Mouse (Mus musculus): Measurements from ENCODE around the gene Ppm1n.

DNA sequence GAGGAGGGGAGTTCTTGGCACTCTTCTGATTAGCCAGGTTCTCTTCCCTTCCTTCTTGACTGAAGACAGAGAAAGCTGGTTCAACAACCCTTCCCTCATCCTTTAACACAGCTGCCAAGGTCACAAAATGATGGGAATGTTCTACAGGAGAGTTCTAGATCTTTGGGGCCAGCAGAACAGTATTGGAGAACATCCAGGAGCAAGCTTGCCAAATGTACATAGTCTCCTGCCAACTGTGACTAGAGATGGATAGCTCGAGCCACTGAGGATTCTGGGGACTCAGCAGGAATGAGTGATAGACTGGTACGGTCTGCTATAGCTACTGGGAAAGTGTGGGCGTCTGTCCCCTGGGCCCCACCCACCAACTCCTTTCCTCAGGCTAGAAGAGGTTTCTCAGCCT lies 21.5 kb downstream of the Ppm1n start:
- no peak for TF ChIP-seq CTCF (IDR thresholded peaks at IDR 0.05; ENCODE audit: low read depth)
- TF ChIP-seq EP300 (IDR thresholded peaks at IDR 0.05; ENCODE audit: low read depth): no peak

Measured in liver, postnatal 0 days (tissue).